ENCODE assay signal across 18 mouse cellular contexts in the genomic region with DNA sequence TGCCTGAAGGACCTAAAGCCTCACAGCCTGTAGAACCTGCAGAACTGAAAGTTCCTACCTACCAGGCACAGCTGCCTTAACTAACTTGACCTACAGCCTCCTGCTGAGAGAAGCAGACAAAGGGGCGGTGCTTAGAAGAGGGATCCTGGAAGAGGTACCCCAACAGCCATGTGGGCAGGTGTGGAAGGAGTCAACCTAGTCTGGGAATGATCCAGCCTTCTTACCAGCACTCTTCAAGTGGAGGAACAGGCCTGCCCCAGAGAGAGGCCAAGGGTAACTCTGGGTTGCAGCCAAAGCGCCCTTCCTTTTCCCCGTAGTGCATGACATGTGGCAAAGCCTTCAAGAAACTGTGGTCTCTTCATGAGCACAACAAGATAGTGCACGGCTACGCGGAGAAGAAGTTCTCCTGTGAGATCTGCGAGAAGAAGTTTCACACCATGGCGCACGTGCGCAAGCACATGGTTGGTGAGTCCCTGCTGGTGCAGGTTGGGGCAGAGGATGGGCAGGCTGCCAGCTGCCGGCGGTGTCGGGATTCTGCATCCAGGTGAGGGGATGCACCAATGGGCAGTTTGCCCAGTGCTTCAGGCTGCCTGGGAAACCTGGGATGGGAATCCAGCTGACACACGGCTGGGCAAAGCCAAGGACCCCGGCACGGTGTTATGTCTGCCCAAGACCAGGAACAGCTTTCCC. TPM values are rescaled to one million over a fixed set of nuclear protein-coding genes. Genes with fewer than 3 reads are reported as not detected.
DNase-seq lines count a peak whose midpoint lies in the region; ATAC-seq lines count a peak whose summit lies in the region.
"Had no signal": no experiment of that assay in that cellular context is flagged by ENCODE, and none has a peak within 500 bp of the region (broad histone marks: within the 10 kb centered on the region; RNA-seq: fewer than 3 reads in every experiment).

No protein-coding gene starts in this region.

- H3K9ac ChIP-seq in embryonic facial prominence, embryonic 14.5 days (ENCODE audit: low read depth, low read length): no peak overlapping the region
- no peak overlapping the region for H3K9ac ChIP-seq in lung, embryonic 16.5 days (ENCODE audit: low read length)
- H3K9ac ChIP-seq: forebrain, embryonic 12.5 days; heart, embryonic 12.5 days; midbrain, embryonic 12.5 days had no signal

- no peak overlapping the region for H3K4me3 ChIP-seq in embryonic facial prominence, embryonic 14.5 days (ENCODE audit: low read depth, low read length)
- no peak overlapping the region for H3K4me3 ChIP-seq in lung, embryonic 16.5 days (ENCODE audit: low read length)
- H3K4me3 ChIP-seq: forebrain, embryonic 12.5 days; heart, embryonic 12.5 days; midbrain, embryonic 12.5 days had no signal

- no peak overlapping the region for H3K4me2 ChIP-seq in embryonic facial prominence, embryonic 14.5 days (ENCODE audit: low read depth, low read length)
- H3K4me2 ChIP-seq in lung, embryonic 16.5 days (ENCODE audit: low read depth, low read length): no peak overlapping the region
- H3K4me2 ChIP-seq: forebrain, embryonic 12.5 days; heart, embryonic 12.5 days; midbrain, embryonic 12.5 days had no signal

- H3K9me3 ChIP-seq in embryonic facial prominence, embryonic 14.5 days (ENCODE audit: control insufficient read depth, low read length): no peaks in the 10 kb centered on the region
- H3K9me3 ChIP-seq in lung, embryonic 16.5 days (ENCODE audit: control insufficient read depth, low read length): no peaks in the 10 kb centered on the region
- H3K9me3 ChIP-seq: forebrain, embryonic 12.5 days; heart, embryonic 12.5 days; midbrain, embryonic 12.5 days had no signal

- peak; percentile 54 for DNase-seq in left cerebral cortex, postnatal 4 days
- DNase-seq in left cerebral cortex, postnatal 14 days (ENCODE audit: low spot score in 2 of 2): no peak
- DNase-seq in embryonic facial prominence, embryonic 14.5 days (ENCODE audit: low spot score): peak; percentile 42
- no peak for DNase-seq in embryo, embryonic 10 days (ENCODE audit: low spot score)
- no peak for DNase-seq in thymus, postnatal 36 days
- no peak for DNase-seq in thymus, postnatal 14 days
- DNase-seq: adrenal gland, postnatal 25 days; gastrocnemius, postnatal 25 days; heart, postnatal 4 days; kidney, adult 9 months; kidney, postnatal 4 days; liver; right cerebral cortex, postnatal 4 days had no signal

- ATAC-seq in embryonic facial prominence, embryonic 14.5 days (ENCODE audit: low read depth): no peak; the same call in 1 of the 2 replicates
- ATAC-seq in lung, embryonic 16.5 days (ENCODE audit: low read depth): peak; percentile 51

- peaks cover 63% of the 10 kb centered on the region for H3K36me3 ChIP-seq in embryonic facial prominence, embryonic 14.5 days (ENCODE audit: control insufficient read depth, insufficient read depth, low read length)
- H3K36me3 ChIP-seq in lung, embryonic 16.5 days (ENCODE audit: control insufficient read depth, insufficient read depth, low read length): peaks cover 31% of the 10 kb centered on the region

- intact Hi-C loops in left cerebral cortex, postnatal 4 days (cut with DNase I): no loop called here
- intact Hi-C loops in left cerebral cortex, postnatal 14 days (cut with DNase I): no loop called here

- peaks cover 10% of the 10 kb centered on the region; the same call in 1 of the 2 replicates for H3K4me1 ChIP-seq in embryonic facial prominence, embryonic 14.5 days (ENCODE audit: control insufficient read depth, insufficient read depth, low read length)
- H3K4me1 ChIP-seq in lung, embryonic 16.5 days (replicated peaks; ENCODE audit: control insufficient read depth, insufficient read depth, low read length): peaks cover 18% of the 10 kb centered on the region

- no peak overlapping the region for H3K27ac ChIP-seq in embryonic facial prominence, embryonic 14.5 days (replicated peaks; ENCODE audit: low read depth, low read length)
- 0 out of 2 replicates have a peak overlapping the region, but pooled peaks have one; percentile 45 for H3K27ac ChIP-seq in lung, embryonic 16.5 days (ENCODE audit: low read length)
- H3K27ac ChIP-seq: forebrain, embryonic 12.5 days; macrophage; midbrain, embryonic 12.5 days had no signal

- no peaks in the 10 kb centered on the region for H3K27me3 ChIP-seq in embryonic facial prominence, embryonic 14.5 days (replicated peaks; ENCODE audit: control insufficient read depth, insufficient read depth, low read length)
- no peaks in the 10 kb centered on the region for H3K27me3 ChIP-seq in lung, embryonic 16.5 days (ENCODE audit: control insufficient read depth, insufficient read depth, low read depth, low read length)
- H3K27me3 ChIP-seq: forebrain, embryonic 12.5 days; heart, embryonic 12.5 days; midbrain, embryonic 12.5 days had no signal

- WGBS in embryonic facial prominence, embryonic 14.5 days: 85% methylated on average over 16 of the region's 16 CpGs
- 79% methylated on average over 16 of the region's 16 CpGs for WGBS in lung, embryonic 16.5 days

RNA-seq across cellular contexts. Expression of gene Zfp651, which starts 6.2 kb away (rescaled TPM):
- total RNA-seq in left cerebral cortex, postnatal 4 days (2021): 10 to 100 TPM; 87.2 to 91.9 TPM
- total RNA-seq in left cerebral cortex, postnatal 14 days (2021): 100 to 1,000 TPM; 112 to 127 TPM
- polyA plus RNA-seq in embryonic facial prominence, embryonic 14.5 days (2014; fragmentation: Nextera tagmentation; extraction: Ambion mirVana): 20.1 and 20.6 TPM in 2 replicates
- polyA plus RNA-seq in lung, embryonic 16.5 days (2015; fragmentation: Nextera tagmentation; extraction: Ambion mirVana): 7.3 and 7.4 TPM in 2 replicates

RNA-seq across cellular contexts. Expression of gene Klhl40, which starts 12.1 kb away (rescaled TPM):
- 1 to 10 TPM; 1.3 TPM for total RNA-seq in left cerebral cortex, postnatal 4 days (2021)
- 1 to 10 TPM; 5.0 to 5.3 TPM for total RNA-seq in left cerebral cortex, postnatal 14 days (2021)
- polyA plus RNA-seq in embryonic facial prominence, embryonic 14.5 days (2014; fragmentation: Nextera tagmentation; extraction: Ambion mirVana): 35.7 and 41.1 TPM in 2 replicates
- 0.57 and 2.2 TPM in 2 replicates for polyA plus RNA-seq in lung, embryonic 16.5 days (2015; fragmentation: Nextera tagmentation; extraction: Ambion mirVana)
- polyA plus RNA-seq: macrophage had no signal

RNA-seq across cellular contexts. Expression of gene Hhatl, which starts 27.0 kb away (rescaled TPM):
- total RNA-seq in left cerebral cortex, postnatal 4 days (2021): under 1 TPM in 1 of 2 experiments, not detected in 1; 0.93 TPM
- total RNA-seq in left cerebral cortex, postnatal 14 days (2021): 1 to 10 TPM; 8.3 to 8.7 TPM
- 3.7 and 5.1 TPM in 2 replicates for polyA plus RNA-seq in embryonic facial prominence, embryonic 14.5 days (2014; fragmentation: Nextera tagmentation; extraction: Ambion mirVana)
- polyA plus RNA-seq in lung, embryonic 16.5 days (2015; fragmentation: Nextera tagmentation; extraction: Ambion mirVana): 1.4 and 2.4 TPM in 2 replicates
- total RNA-seq: adrenal gland, postnatal 25 days had no signal
- polyA plus RNA-seq: forebrain, embryonic 12.5 days; macrophage; midbrain, embryonic 12.5 days had no signal

RNA-seq across cellular contexts. Expression of gene Nktr, which starts 46.3 kb away (rescaled TPM):
- total RNA-seq in left cerebral cortex, postnatal 4 days (2021): 100 to 1,000 TPM; 145 to 152 TPM
- 100 to 1,000 TPM; 102 to 103 TPM for total RNA-seq in left cerebral cortex, postnatal 14 days (2021)
- 61.7 and 66.7 TPM in 2 replicates for polyA plus RNA-seq in embryonic facial prominence, embryonic 14.5 days (2014; fragmentation: Nextera tagmentation; extraction: Ambion mirVana)
- polyA plus RNA-seq in lung, embryonic 16.5 days (2015; fragmentation: Nextera tagmentation; extraction: Ambion mirVana): 61.9 and 69.5 TPM in 2 replicates

RNA-seq across cellular contexts. Expression of gene Ss18l2, which starts 55.2 kb away (rescaled TPM):
- total RNA-seq in left cerebral cortex, postnatal 4 days (2021): 10 to 100 TPM; 60.1 to 60.6 TPM
- total RNA-seq in left cerebral cortex, postnatal 14 days (2021): 100 to 1,000 TPM in 1 of 2 experiments, 10 to 100 TPM in 1; 82.8 to 100 TPM
- polyA plus RNA-seq in embryonic facial prominence, embryonic 14.5 days (2014; fragmentation: Nextera tagmentation; extraction: Ambion mirVana): 149 and 159 TPM in 2 replicates
- 94.0 and 104 TPM in 2 replicates for polyA plus RNA-seq in lung, embryonic 16.5 days (2015; fragmentation: Nextera tagmentation; extraction: Ambion mirVana)

Comparison
In these comparisons a context has a peak if more than half of its experiments do, and no peak if none do; other contexts are left out.
1. DNase-seq: peak in left cerebral cortex, postnatal 4 days (single experiment) and embryonic facial prominence, embryonic 14.5 days (single experiment); none in left cerebral cortex, postnatal 14 days (0 of 2), embryo, embryonic 10 days (single experiment), thymus, postnatal 36 days (0 of 2) and thymus, postnatal 14 days (single experiment).
2. RNA of gene Hhatl, which starts 27.0 kb away (total RNA-seq): 8.3 to 8.7 TPM in left cerebral cortex, postnatal 14 days; 0.93 TPM in left cerebral cortex, postnatal 4 days; every median in the first group is over 4 times any median in the second.